Mouse (Mus musculus) myocyte (in vitro differentiated cells): ENCODE data around the gene Nudt15.

Experiments used
- MAX ChIP-seq: IDR thresholded peaks from one replicate; pipeline ENCODE4 v1.6.1; 2011; ENCODE audit warnings: low read depth, mild to moderate bottlenecking, control low read depth
- POLR2A ChIP-seq: IDR thresholded peaks from one replicate; pipeline ENCODE4 v1.6.1; 2011; ENCODE audit warnings: low read depth, mild to moderate bottlenecking, control low read depth, moderate library complexity; ENCODE audit not compliant: insufficient read length
- REST ChIP-seq: IDR thresholded peaks from one replicate; pipeline ENCODE4 v1.6.1; 2011; ENCODE audit warnings: mild to moderate bottlenecking, control low read depth, moderate library complexity; ENCODE audit not compliant: insufficient read depth, insufficient read length
- SRF ChIP-seq: IDR thresholded peaks from one replicate; pipeline ENCODE4 v1.6.1; 2011; ENCODE audit warnings: low read depth; ENCODE audit not compliant: control insufficient read depth, insufficient read length
- USF1 ChIP-seq: IDR thresholded peaks from one replicate; pipeline ENCODE4 v1.6.1; 2011; ENCODE audit warnings: low read depth, mild to moderate bottlenecking, control low read depth, moderate library complexity

- no peak for TF ChIP-seq POLR2A
- TF ChIP-seq USF1, result no peak
- TF ChIP-seq REST, result no peak
- TF ChIP-seq SRF, result no peak
- TF ChIP-seq MAX, result no peak
Measured at GRCm38 (mm10) chr14:73479771-73480170, 68.3 kb downstream of the Nudt15 start.
